Mouse (Mus musculus): Measurements from ENCODE around the gene Def6. TPM values are rescaled to one million over a fixed set of nuclear protein-coding genes. Genes with fewer than 3 reads are reported as not detected.

The Def6 gene
- total and polyA plus RNA-seq, 3 experiments: 31.3 to 81.8 (median 53.6) TPM

DNA sequence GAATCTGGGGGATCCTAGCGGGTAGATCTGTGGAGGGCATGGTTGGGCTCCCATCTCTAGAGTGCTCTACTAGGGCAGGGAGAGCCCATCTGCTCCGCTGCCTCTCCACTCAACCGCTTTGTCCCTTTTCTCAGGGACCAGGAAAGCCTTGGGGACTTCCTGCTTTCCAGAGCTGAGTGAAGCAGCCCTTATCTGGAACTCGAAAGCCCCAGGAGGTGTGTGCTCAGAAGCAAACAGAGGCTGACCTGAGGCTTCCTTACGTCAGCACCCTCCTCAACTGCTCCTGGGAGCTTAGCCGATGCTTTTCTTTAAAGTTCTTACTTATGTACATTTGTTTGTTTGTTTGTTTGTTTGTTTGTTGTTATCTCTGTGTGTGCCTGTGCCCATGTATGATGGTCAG is 65.3 kb downstream of the Def6 start:
- no peaks in the 10 kb centered on the region for H3K79me2 ChIP-seq (replicated peaks; ENCODE audit: control insufficient read depth, extremely low read depth, insufficient read depth, poor library complexity, severe bottlenecking)
- in situ Hi-C loops (cut with MboI; ENCODE audit: low pct_ligation_motif_present, low pct_unique_long_range_greater_than_20kb, low sequenced_read_pairs): no loop called here
- dilution Hi-C loops (cut with MboI; ENCODE audit: extremely low pct_ligation_motif_present, extremely low pct_unique_long_range_greater_than_20kb, low sequenced_read_pairs): no loop called here

DNA sequence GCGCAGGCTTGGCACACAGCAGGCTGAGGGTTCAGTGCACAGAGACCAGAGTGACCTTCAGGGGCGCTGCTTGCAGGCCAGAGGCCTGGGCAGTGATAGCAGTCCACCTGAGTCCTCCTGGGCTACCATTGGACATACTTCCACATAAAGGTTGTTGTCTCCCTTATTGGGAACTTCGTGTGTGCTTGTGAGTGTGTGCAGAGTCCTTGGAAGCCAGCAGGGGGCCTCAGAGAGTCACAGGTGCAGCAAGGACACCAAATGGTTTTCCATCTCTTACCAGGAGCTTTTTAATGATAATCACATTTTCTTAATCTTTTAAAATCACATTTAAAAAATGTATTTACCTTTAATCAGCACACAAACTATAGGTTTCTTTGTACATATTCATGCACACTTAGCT is 67.2 kb downstream of the Def6 start:
- Histone ChIP-seq H3K27ac (ENCODE audit: insufficient read depth, low read depth) (no peak overlapping the region), H3K9ac (ENCODE audit: insufficient read depth, low read depth) (no peak overlapping the region), H3K4me1 (ENCODE audit: control insufficient read depth in 1 of 2, insufficient read depth in 2 of 2) (peaks cover 13 to 53% of the 10 kb centered on the region in 2 experiments), H3K79me2 (replicated peaks; ENCODE audit: control insufficient read depth, extremely low read depth, insufficient read depth, poor library complexity, severe bottlenecking) (no peaks in the 10 kb centered on the region), H3K36me3 (replicated peaks in 1 of 2; ENCODE audit: control insufficient read depth in 1 of 2, insufficient read depth in 1 of 2, low read length in 1 of 2) (peaks cover 6 to 65% of the 10 kb centered on the region in 2 experiments), H3K4me3 (replicated peaks in 1 of 3; ENCODE audit: low read depth in 2 of 3, low read length in 2 of 3, poor library complexity in 1 of 3) (no peak overlapping the region), H3K9me3 (replicated peaks; ENCODE audit: low read length) (peaks cover 4% of the 10 kb centered on the region), H3K4me2 (ENCODE audit: insufficient read depth, low read depth, poor library complexity, severe bottlenecking) (no peak overlapping the region), H3K27me3 (replicated peaks) (no peaks in the 10 kb centered on the region)
- DNase-seq (ENCODE audit: extremely low read depth): no peak
- TF ChIP-seq RAD21 (IDR thresholded peaks at IDR 0.05; ENCODE audit: low read depth, low read length) (peak; percentile 59), IRF4 (IDR thresholded peaks at IDR 0.05; ENCODE audit: low read depth, low read length) (no peak), SMC3 (IDR thresholded peaks at IDR 0.05; ENCODE audit: low read depth, low read length) (peak; percentile 68), CTCF (conservative IDR thresholded peaks at IDR 0.05 in 1 of 2, IDR thresholded peaks at IDR 0.05 in 1 of 2; ENCODE audit: low read depth in 2 of 2, low read length in 2 of 2) (peak; percentile 64 to 71; a peak in 3 of 4 replicates)
- dilution Hi-C loops (cut with MboI; ENCODE audit: extremely low pct_ligation_motif_present, extremely low pct_unique_long_range_greater_than_20kb, low sequenced_read_pairs): no loop called here
- in situ Hi-C loops (cut with MboI; ENCODE audit: low pct_ligation_motif_present, low pct_unique_long_range_greater_than_20kb, low sequenced_read_pairs): no loop called here

More for the DNA sequence above, 65.3 kb downstream of the Def6 start:
- H3K9ac ChIP-seq (ENCODE audit: insufficient read depth, low read depth): no peak overlapping the region
- no peak for TF ChIP-seq CTCF (conservative IDR thresholded peaks at IDR 0.05 in 1 of 2, IDR thresholded peaks at IDR 0.05 in 1 of 2; ENCODE audit: low read depth in 2 of 2, low read length in 2 of 2)
- TF ChIP-seq MAFK (IDR thresholded peaks at IDR 0.05; ENCODE audit: insufficient replicate concordance, low read length): no peak
- no peak for TF ChIP-seq KAT2A (IDR thresholded peaks at IDR 0.05; ENCODE audit: insufficient replicate concordance, low read length)
- no peak for TF ChIP-seq E2F4 (IDR thresholded peaks at IDR 0.05; ENCODE audit: insufficient replicate concordance, low read depth, low read length)
- no peak for TF ChIP-seq USF2 (conservative IDR thresholded peaks at IDR 0.05; ENCODE audit: low read depth, low read length)
- TF ChIP-seq JUND (conservative IDR thresholded peaks at IDR 0.05; ENCODE audit: low read depth, low read length): no peak
- TF ChIP-seq GABPA (IDR thresholded peaks at IDR 0.05; ENCODE audit: insufficient replicate concordance, low read depth, low read length): no peak
- TF ChIP-seq MYC (IDR thresholded peaks at IDR 0.05; ENCODE audit: low read depth, low read length): no peak
- TF ChIP-seq MEF2A (IDR thresholded peaks at IDR 0.05; ENCODE audit: borderline replicate concordance, low read depth, low read length): no peak
- TF ChIP-seq EP300 (IDR thresholded peaks at IDR 0.05; ENCODE audit: low read length): no peak
- no peak for TF ChIP-seq HCFC1 (IDR thresholded peaks at IDR 0.05; ENCODE audit: low read depth, low read length)
- TF ChIP-seq TBP (conservative IDR thresholded peaks at IDR 0.05; ENCODE audit: low read depth, low read length): no peak
- no peak for TF ChIP-seq CHD1 (IDR thresholded peaks at IDR 0.05; ENCODE audit: low read depth, low read length)
- no peak for TF ChIP-seq BHLHE40 (IDR thresholded peaks at IDR 0.05; ENCODE audit: low read depth, low read length)
- no peak for TF ChIP-seq RAD21 (IDR thresholded peaks at IDR 0.05; ENCODE audit: low read depth, low read length)
- TF ChIP-seq NELFE (IDR thresholded peaks at IDR 0.05; ENCODE audit: low read depth, low read length): no peak
- no peak for TF ChIP-seq RCOR1 (conservative IDR thresholded peaks at IDR 0.05; ENCODE audit: low read depth, low read length)
- TF ChIP-seq SIN3A (IDR thresholded peaks at IDR 0.05; ENCODE audit: low read length): no peak
- peaks cover 6 to 67% of the 10 kb centered on the region in 2 experiments for H3K36me3 ChIP-seq (replicated peaks in 1 of 2; ENCODE audit: control insufficient read depth in 1 of 2, insufficient read depth in 1 of 2, low read length in 1 of 2)
- H3K27me3 ChIP-seq (replicated peaks): no peaks in the 10 kb centered on the region
- H3K9me3 ChIP-seq (replicated peaks; ENCODE audit: low read length): peaks cover 4% of the 10 kb centered on the region
- H3K4me1 ChIP-seq (ENCODE audit: control insufficient read depth in 1 of 2, insufficient read depth in 2 of 2): peaks cover 11 to 34% of the 10 kb centered on the region in 2 experiments; a peak in 3 of 4 replicates
- H3K4me3 ChIP-seq (replicated peaks in 1 of 3; ENCODE audit: low read depth in 2 of 3, low read length in 2 of 3, poor library complexity in 1 of 3): no peak overlapping the region
- no peak overlapping the region for H3K27ac ChIP-seq (ENCODE audit: insufficient read depth, low read depth)
- no peak for DNase-seq (ENCODE audit: extremely low read depth)
- H3K4me2 ChIP-seq (ENCODE audit: insufficient read depth, low read depth, poor library complexity, severe bottlenecking): no peak overlapping the region
